Mouse (Mus musculus): ENCODE measurements at regions not wholly inside any gene's neighbourhood (a gene's known extent, or its start where the extent isn't known, plus 50 kb on each side); places are given as distances from the start of the nearest gene placed in this dataset.

- DNase-seq (ENCODE audit: low read depth) = no peak
These were observed 63.8 kb upstream of the P3h2 start for GRCm38 (mm10) chr16:26169382-26169781.

GRCm38 (mm10) chr16:26168216-26168615 lies 62.6 kb upstream of the P3h2 start:
- DNase-seq (ENCODE audit: low read depth) = no peak

GRCm38 (mm10) chr16:26164066-26164465 lies 58.5 kb upstream of the P3h2 start:
- no peak for DNase-seq (ENCODE audit: low read depth)

- no peak for DNase-seq (ENCODE audit: low read depth)
These were observed 57.8 kb upstream of the P3h2 start for GRCm38 (mm10) chr16:26163401-26163800.

- DNase-seq (ENCODE audit: low read depth) = no peak
These were observed 52.0 kb upstream of the P3h2 start for GRCm38 (mm10) chr16:26157606-26158005.
